9 mouse cellular contexts compared by ENCODE assay signal in the genomic region with DNA sequence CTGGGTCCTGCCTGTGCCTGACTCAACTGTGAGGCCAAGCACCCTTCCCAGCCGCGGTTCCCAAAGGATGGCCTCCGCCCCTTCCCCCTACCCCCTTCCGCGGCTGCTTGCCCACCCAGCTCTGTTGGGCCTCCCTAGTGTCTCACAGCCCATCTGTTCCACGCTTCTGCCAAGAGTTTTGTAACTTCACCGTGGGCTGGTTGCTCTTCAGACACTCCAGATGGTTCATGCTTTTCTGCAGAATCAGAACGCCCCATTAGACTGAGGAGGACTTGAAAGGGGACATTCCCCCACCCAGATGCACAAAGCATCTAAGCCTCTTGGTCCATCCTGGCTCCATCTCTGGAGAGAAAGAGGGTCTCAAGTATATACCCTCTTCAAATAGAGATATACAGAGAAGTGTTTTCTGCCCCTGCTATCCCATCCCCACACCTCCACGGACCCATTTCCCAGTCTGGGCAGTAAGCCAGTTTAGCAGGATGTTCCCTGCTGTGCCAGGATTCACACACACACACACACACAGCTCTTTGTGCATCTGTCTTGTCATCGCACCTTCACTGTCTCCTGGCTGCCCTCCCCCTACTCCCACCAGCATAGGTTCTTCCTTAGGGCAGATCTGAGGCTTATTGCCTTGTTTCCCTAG. TPM values are rescaled to one million over a fixed set of nuclear protein-coding genes. Genes with fewer than 3 reads are reported as not detected.
A peak's percentile ranks its signal among the peaks of the same experiment; 100 is the strongest.
DNase-seq lines count a peak whose midpoint lies in the region; ATAC-seq lines count a peak whose summit lies in the region.
"Had no signal": no experiment of that assay in that cellular context is flagged by ENCODE, and none has a peak within 500 bp of the region (broad histone marks: within the 10 kb centered on the region; RNA-seq: fewer than 3 reads in every experiment).

No protein-coding gene starts in this region.

- no peaks in the 10 kb centered on the region for H3K27me3 ChIP-seq in neural tube, embryonic 15.5 days (replicated peaks)

- WGBS in neural tube, embryonic 15.5 days = 50% methylated on average over 10 of the region's 10 CpGs

- no peaks in the 10 kb centered on the region for H3K9me3 ChIP-seq in neural tube, embryonic 15.5 days (replicated peaks)
- H3K9me3 ChIP-seq: heart, embryonic 13.5 days had no signal

- H3K4me2 ChIP-seq in neural tube, embryonic 15.5 days = no peak overlapping the region
- H3K4me2 ChIP-seq: heart, embryonic 13.5 days had no signal

- H3K9ac ChIP-seq in neural tube, embryonic 15.5 days (replicated peaks) = no peak overlapping the region
- H3K9ac ChIP-seq: heart, embryonic 13.5 days had no signal

- peak; percentile 58; the same call in 1 of the 2 replicates for ATAC-seq in neural tube, embryonic 15.5 days (ENCODE audit: low FRiP score)

- H3K36me3 ChIP-seq in neural tube, embryonic 15.5 days = peaks cover 8% of the 10 kb centered on the region

- peaks cover 13% of the 10 kb centered on the region for H3K4me1 ChIP-seq in neural tube, embryonic 15.5 days

- peak overlapping the region; percentile 48 for H3K27ac ChIP-seq in neural tube, embryonic 15.5 days (replicated peaks)
- H3K27ac ChIP-seq: heart, embryonic 13.5 days had no signal

- H3K4me3 ChIP-seq in neural tube, embryonic 15.5 days (replicated peaks) = no peak overlapping the region
- H3K4me3 ChIP-seq: heart, embryonic 13.5 days; megakaryocyte, embryonic 14.5 days had no signal

- DNase-seq in Muller cell, postnatal 12 days (ENCODE audit: inconsistent ontology term) = peak; percentile 29
- DNase-seq in brain, adult 2 months (ENCODE audit: low read depth, low spot score) = peak; percentile 96
- DNase-seq in frontal cortex, adult 2 months (ENCODE audit: extremely low spot score in 1 of 2, low spot score in 1 of 2) = peak; percentile 79 to 91
- peak; percentile 85 to 91 for DNase-seq in layer of hippocampus, adult 18-20 months (ENCODE audit: low spot score in 2 of 2)
- no peak for DNase-seq in thymus, adult 18-20 months
- DNase-seq in spleen, postnatal 4 days (ENCODE audit: low spot score in 2 of 2) = no peak

RNA-seq across cellular contexts. Expression of gene Kctd21, which starts 13.2 kb away (rescaled TPM):
- polyA plus RNA-seq in frontal cortex, adult 2 months (2012; rRNA removed) = 13.5 and 14.0 TPM in 2 replicates
- total RNA-seq in layer of hippocampus, adult 18-20 months (2021) = 10 to 100 TPM; 15.0 to 16.0 TPM
- 6.4 and 6.8 TPM in 2 replicates for polyA plus RNA-seq in neural tube, embryonic 15.5 days (2015; fragmentation: Nextera tagmentation; extraction: Ambion mirVana)

RNA-seq across cellular contexts. Expression of gene Usp35, which starts 13.5 kb away (rescaled TPM):
- 17.1 and 18.8 TPM in 2 replicates for polyA plus RNA-seq in frontal cortex, adult 2 months (2012; rRNA removed)
- 10 to 100 TPM; 14.7 to 16.2 TPM for total RNA-seq in layer of hippocampus, adult 18-20 months (2021)
- 3.6 and 4.5 TPM in 2 replicates for polyA plus RNA-seq in neural tube, embryonic 15.5 days (2015; fragmentation: Nextera tagmentation; extraction: Ambion mirVana)

RNA-seq across cellular contexts. Expression of gene Alg8, which starts 26.1 kb away (rescaled TPM):
- 10.9 and 12.8 TPM in 2 replicates for polyA plus RNA-seq in frontal cortex, adult 2 months (2012; rRNA removed)
- 10 to 100 TPM; 10.6 to 10.8 TPM for total RNA-seq in layer of hippocampus, adult 18-20 months (2021)
- polyA plus RNA-seq in neural tube, embryonic 15.5 days (2015; fragmentation: Nextera tagmentation; extraction: Ambion mirVana) = 12.8 and 19.4 TPM in 2 replicates

RNA-seq across cellular contexts. Expression of gene Ndufc2, which starts 54.5 kb away (rescaled TPM):
- 247 and 298 TPM in 2 replicates for polyA plus RNA-seq in frontal cortex, adult 2 months (2012; rRNA removed)
- total RNA-seq in layer of hippocampus, adult 18-20 months (2021) = 100 to 1,000 TPM; 221 to 224 TPM
- 469 and 526 TPM in 2 replicates for polyA plus RNA-seq in neural tube, embryonic 15.5 days (2015; fragmentation: Nextera tagmentation; extraction: Ambion mirVana)

Comparison
In these comparisons a context has a peak if more than half of its experiments do, and no peak if none do; other contexts are left out.
1. DNase-seq: peak in Muller cell, postnatal 12 days (single experiment), brain, adult 2 months (single experiment), frontal cortex, adult 2 months (2 of 2) and layer of hippocampus, adult 18-20 months (2 of 2); none in thymus, adult 18-20 months (0 of 2) and spleen, postnatal 4 days (0 of 2).